Mouse (Mus musculus) gonadal fat pad, adult 2 months (tissue): ENCODE results near the gene Inpp4a. TPM values are rescaled to one million over a fixed set of nuclear protein-coding genes. Genes with fewer than 3 reads are reported as not detected.
A peak's percentile ranks its signal among the peaks of the same experiment; 100 is the strongest.

Experiments
- DNase-seq: peaks from one replicate; pipeline ENCODE4 v3.0.0-alpha.2; 2012; ENCODE audit warnings: low read depth
- polyA plus RNA-seq: library from polyadenylated mRNA; depleted of rRNA; stranded (reverse); fragments of >200 nt; gene quantifications from 2 replicates; pipeline ENCODE4 v1.2.3, GENCODE M21; 2012; rRNA removed

The Inpp4a gene
- polyA plus RNA-seq, result 10.6 and 14.2 TPM in 2 replicates

- DNase-seq, result peak; percentile 41
Measured at GRCm38 (mm10) chr1:37299540-37300491, at the start of gene Inpp4a. TSS of gene Inpp4a (plus strand) at chr1:37299865.

DNA sequence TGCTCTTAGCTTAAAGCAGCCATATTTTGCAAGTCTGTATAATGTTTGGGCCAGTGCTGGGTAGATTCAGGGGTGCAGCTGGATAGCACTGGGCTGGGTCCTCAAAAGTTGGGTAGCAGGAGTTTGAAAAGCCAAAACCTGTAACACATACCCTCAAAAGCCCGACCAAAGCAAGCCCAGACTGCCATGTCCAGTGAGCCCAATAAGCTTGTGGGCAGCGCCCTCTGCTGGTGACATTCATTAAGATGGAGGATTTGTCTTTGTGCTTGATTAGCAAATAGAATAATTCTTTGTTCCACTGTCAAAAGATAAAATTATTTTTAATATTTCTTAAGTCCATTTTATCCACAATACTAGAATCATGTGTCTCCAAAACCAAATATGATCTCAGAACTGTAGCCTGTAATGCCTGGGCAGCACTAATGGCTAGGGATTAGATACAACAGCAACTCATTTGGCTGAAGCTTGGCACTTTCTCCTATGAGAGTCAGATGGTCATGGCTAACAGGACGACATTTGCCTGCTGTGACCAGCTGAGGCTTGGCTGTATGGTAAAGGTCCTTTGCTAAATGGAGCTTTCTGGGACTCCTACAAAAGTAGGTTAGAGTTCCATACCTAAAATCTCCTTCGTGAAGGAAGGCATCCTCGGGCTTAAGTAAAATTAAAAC lies 48.9 kb upstream of the Inpp4a start:
- no peak for DNase-seq

DNA sequence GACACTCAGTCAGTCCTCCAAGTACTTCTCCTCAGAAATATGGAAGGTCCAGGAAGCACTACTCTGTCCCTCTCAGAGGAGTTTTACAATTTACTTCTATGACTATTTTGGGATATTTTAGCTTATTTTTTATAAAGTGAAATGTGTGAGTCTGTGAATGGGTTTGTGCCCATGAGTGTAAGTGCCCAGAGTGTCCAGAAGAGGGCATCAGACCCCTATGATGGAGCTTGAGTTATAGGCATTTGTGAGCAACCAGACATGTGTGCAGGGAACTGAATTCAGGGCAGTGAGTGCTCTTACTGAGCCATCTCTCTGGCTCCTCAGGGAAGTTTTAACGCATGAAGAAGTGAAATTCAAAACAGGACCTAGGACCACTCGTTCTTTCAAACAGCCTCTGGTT lies 41.2 kb upstream of the Inpp4a start:
- no peak for DNase-seq

GRCm38 (mm10) chr1:37272464-37272863 lies 27.2 kb upstream of the Inpp4a start:
- no peak for DNase-seq

DNA sequence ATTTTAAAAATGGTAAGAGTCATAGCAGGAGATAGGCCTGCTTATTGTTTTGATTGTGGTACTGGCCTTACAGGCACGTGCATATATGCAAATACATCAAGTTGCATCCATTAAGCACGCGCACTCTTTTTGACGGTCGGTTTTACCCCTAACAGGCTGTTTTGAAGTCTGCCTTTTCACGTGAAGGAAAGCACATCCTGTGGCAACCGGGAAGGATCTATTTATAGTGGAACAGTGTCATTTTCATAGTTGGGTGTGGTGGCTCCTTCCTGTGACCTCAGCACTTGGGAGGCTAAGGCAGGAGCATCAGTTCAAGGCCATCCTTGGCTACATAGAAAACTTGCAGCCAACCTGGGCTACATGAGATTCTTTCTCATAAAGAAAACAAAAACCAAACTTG lies 13.1 kb upstream of the Inpp4a start:
- no peak for DNase-seq

- DNase-seq, result no peak
Measured at GRCm38 (mm10) chr1:37287748-37288147, 11.9 kb upstream of the Inpp4a start.

GRCm38 (mm10) chr1:37288181-37288935 lies 11.3 kb upstream of the Inpp4a start:
- DNase-seq, result no peak

DNA sequence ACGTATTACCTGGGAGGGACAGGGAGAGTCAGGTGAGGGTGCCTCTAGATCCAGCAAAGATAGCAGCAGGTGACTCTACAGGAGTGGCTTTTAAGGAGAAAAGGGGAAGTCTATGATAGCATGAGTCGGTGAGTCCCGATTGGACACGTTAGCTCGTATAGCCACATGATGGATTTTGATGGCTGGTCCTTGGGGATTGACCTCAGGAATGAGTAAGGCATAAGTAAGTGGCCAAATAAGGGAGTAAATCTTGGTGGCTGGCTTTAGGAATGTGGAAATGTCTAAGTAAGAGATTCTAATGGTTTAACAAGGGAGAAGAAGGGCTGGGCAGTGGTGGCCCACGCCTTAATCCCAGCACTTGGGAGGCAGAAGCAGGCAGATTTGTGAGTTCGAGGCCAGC lies 10.7 kb upstream of the Inpp4a start:
- no peak for DNase-seq

DNA sequence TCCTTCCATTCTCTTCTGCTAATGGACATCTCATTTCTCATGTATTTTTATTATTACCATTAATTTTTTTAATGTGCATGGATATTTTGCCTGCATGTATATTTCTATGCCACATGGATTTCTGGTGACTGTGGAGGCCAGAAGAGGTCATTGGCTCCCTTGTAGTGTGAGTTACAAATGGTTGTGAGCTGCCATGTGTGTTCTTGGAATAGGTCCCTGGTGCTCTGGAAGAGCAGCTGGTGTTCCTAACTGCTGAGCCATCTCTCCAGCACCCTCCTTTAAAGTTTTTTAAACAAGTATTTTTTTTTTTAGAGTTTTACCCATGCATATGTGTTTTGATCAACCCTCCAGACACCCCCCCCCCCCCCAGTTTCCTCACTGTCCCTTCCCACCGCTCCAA lies 3.3 kb upstream of the Inpp4a start:
- DNase-seq, result no peak

GRCm38 (mm10) chr1:37298904-37299303 lies 761 bp upstream of the Inpp4a start:
- no peak for DNase-seq

GRCm38 (mm10) chr1:37300650-37301049 lies 985 bp downstream of the Inpp4a start:
- peak; percentile 17 for DNase-seq

DNA sequence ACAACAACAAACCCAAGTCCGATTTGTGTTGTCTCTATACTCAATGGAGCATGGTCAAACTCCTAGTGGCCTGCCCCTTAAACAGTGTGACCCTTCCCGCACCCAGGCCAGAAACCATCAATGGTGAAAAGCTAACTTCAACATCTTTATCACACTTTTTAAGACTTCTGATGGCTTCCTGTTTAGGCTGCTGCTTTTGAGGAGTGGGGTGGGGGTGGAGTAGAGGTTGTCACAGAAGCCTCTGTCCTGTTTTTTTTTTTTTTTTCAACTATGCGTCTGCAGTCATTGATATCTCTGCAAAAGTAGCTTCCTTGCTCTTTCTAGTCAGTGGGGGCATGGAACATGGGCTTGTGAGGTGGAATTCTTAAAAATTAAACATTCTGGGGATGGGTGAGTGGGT lies 3.1 kb downstream of the Inpp4a start:
- DNase-seq, result no peak

DNA sequence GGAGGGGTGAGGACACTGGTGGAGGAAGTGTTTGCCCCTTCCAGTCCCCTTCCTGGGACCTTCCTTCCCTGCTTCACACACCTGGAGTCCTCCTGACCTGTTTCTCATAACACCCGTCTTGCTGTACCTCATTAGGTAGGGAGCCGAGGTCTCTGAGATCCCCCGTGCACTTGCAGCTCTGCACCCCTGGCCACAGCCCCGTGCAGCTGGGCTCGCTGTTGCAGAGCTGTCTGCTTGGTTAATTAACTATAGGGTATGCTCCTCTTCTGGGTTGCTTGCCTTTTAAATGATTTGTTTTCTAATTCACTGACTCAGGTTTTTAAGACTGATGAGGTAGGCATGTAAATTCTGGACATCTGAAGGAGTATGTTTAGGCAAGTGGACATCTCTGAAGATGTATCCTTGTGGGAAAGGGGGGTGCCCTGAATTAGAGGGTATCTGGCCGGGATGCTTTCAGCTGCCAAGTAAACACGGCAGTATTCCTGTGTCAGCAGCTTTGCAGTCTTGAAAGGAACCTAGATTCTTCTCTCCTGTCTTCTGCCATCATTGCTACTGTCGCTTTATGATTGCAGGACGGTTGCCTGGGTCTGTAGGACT lies 6.1 kb downstream of the Inpp4a start:
- no peak for DNase-seq

DNA sequence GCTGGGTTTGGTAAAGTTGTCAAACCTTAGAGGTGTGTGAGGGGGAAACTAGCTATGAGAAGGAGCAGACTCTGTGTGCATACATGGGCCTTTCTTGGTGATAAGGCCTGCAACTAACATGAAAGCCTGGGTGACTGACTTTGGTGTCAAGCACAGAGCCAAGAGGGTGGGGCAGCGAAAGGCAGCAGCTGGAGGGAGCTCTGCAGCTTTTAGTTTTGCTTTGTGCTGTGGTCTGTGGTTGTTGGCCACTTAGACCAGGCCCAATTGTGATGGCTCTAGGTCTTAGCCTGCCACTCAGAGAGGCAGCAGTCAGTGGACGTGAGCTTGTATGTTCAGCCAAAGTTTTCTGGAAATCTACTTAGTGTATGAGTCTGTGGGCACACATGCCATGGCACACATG lies 7.9 kb downstream of the Inpp4a start:
- no peak for DNase-seq

- DNase-seq, result no peak
Measured at GRCm38 (mm10) chr1:37308021-37308742, 8.5 kb downstream of the Inpp4a start.

DNA sequence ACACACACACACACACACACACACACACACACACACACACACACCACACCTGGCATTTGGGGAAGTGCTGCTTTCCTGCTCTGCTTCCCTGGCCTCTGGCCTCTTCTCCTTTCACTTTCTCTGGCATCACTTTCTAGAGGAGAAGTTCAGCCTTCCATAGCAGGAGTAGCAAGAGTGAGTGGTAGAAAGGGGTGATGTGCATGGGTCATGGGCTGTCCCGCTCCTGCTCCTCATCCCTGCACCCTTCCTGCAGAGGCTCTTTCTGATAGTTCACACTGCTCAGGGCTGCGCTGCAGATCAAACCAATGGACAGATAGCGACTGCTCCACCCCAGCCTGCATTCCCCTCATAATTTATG lies 9.1 kb downstream of the Inpp4a start:
- DNase-seq, result no peak

GRCm38 (mm10) chr1:37309939-37310515 lies 10.4 kb downstream of the Inpp4a start:
- no peak for DNase-seq

- no peak for DNase-seq
Measured at GRCm38 (mm10) chr1:37314338-37314737, 14.7 kb downstream of the Inpp4a start.

- DNase-seq, result no peak
Measured at GRCm38 (mm10) chr1:37317644-37318285, 18.1 kb downstream of the Inpp4a start.

- no peak for DNase-seq
Measured at GRCm38 (mm10) chr1:37318558-37318957, 18.9 kb downstream of the Inpp4a start.
